Mouse (Mus musculus) right cerebral cortex, postnatal 10 days (tissue): ENCODE measurements around the gene Heatr1.
A peak's percentile ranks its signal among the peaks of the same experiment; 100 is the strongest.
"Not testable (repeated sequence)": the region's sequence is repeated elsewhere in the genome, so short reads cannot be mapped to it uniquely, and the experiment has no call there.

ENCODE experiments used
- DNase-seq, 2 experiments: peaks; one replicate each; pipeline ENCODE4 v3.0.0; 2021; ENCODE audit warnings: low spot score in 2 of 2

Heatr1 gene

DNA sequence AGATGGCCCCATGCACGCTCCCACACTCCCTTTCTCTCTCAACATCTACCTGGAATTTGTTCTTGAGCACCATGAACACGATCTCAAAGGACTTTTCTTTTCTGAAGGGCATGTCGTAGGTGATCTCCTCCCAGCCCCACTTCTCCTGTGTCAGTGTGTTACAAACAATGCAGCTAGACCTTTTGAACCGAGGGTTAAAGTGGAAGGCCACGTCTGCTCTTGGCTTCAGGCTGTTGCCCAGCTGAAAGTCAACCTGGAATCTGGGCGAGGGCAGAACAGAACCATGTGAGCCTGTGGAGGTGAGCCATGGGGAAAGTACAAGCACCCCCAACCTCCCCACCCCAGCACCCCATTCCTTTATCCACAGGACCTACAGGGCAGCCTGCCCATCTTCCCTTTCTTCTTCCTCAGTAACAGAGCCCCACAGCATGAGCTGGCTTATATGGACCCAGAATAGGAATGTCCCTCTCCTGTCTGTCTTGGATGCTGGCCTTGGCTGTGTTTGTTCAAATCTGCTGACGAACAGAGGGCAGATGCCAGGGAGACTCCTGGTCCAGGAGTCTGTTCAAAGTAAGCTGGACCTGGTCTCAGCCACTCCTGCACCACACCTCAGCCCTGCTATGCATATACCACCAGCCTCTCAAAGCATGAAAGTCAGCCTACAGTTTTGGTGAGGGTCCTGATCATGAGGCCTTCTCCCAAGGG lies 60.0 kb downstream of the Heatr1 start:
- DNase-seq: no peak

- DNase-seq: no peak
Measured at GRCm38 (mm10) chr13:12456711-12457110, 61.9 kb downstream of the Heatr1 start.

GRCm38 (mm10) chr13:12460443-12460842 lies 65.6 kb downstream of the Heatr1 start:
- DNase-seq: peak; percentile 66

DNA sequence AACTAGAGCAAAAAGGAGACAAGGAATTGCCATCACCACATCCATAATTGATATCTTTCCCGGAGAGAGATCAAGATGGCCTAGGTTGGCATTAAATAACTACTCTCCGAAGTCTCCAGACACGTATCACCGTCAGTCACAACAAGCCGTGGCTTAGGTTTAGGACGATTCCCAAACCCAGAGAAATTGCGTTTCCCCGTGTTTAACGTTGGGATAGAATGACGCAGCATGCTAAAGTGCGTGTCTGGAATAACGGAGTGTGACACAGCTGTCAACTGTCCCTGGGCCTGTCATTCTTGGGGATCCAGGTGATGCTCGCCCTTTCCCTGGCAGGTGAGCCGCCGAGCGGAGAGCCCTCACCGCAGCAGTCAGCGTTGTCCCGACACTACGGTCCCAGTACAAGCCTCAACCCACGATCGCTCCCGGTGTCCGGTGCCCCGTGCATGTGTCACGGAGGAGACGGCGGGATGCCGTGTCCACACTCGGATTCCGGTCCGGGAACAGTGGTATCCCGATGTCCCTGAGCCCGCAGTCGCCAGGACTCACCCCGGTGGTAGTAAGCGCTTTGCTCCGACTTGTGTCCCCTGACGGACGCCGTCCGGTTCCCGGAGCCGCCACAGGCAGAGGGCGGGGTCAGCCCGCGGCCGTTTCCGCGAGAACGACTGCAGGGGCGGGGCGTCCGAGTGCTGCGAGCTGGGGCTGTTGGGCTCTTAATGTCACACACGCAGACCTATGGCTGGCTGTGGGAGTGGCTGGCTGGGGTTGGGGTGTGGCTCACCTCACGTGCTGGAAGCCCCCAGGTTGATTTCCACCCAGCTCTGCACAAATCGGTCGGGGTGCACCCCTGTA lies 66.3 kb downstream of the Heatr1 start:
- DNase-seq: peak; percentile 91

DNA sequence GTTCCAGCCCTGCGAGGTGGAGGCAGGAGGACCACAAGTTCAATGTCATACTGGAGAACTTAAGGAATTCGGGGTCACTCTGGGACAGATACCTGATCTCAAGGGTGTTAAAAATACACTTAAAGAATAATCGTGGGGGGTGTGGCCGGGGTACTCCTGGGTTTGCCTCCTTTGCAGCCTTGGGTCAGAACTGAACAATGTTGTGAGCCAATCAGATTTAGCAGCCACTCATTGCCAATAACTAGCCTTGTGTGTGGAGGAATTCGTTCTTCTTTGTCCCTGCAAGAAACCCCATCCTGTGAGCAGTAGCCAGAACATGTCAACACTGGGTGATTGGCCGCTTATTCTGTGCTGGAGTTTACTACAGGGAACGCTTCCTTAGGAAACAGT lies 66.9 kb downstream of the Heatr1 start:
- no peak for DNase-seq

DNA sequence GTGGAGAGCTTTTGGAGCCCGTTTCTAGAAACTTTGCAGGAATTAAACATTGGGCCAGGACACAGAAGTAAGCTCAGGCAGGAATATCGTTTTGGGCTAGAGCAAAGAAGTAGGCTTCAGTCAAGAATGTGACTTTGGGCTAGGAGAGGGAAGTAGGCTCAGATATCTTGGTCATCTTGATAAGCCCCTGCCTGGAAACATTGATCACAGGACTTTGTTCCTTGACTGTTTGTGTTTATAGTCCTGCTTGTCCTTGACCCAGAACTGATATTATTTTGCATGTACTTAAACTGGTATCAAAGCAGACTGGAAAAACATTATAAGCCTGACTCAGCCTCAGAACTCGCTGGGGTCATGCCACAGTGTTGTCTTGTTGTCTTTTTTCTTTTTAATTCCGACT lies 67.8 kb downstream of the Heatr1 start:
- DNase-seq: no peak

- DNase-seq: not testable (repeated sequence)
Measured at GRCm38 (mm10) chr13:12464159-12464558, 69.3 kb downstream of the Heatr1 start.

GRCm38 (mm10) chr13:12464844-12465243 lies 70.0 kb downstream of the Heatr1 start, which contains the start of gene Lgals8:
Lgals8 (minus strand) TSS chr13:12464944.
- DNase-seq: no peak

- DNase-seq: no peak
Measured at GRCm38 (mm10) chr13:12468488-12468887, 73.7 kb downstream of the Heatr1 start.

GRCm38 (mm10) chr13:12473724-12474378 lies 79.0 kb downstream of the Heatr1 start:
- peak; percentile 69 to 85 for DNase-seq

DNA sequence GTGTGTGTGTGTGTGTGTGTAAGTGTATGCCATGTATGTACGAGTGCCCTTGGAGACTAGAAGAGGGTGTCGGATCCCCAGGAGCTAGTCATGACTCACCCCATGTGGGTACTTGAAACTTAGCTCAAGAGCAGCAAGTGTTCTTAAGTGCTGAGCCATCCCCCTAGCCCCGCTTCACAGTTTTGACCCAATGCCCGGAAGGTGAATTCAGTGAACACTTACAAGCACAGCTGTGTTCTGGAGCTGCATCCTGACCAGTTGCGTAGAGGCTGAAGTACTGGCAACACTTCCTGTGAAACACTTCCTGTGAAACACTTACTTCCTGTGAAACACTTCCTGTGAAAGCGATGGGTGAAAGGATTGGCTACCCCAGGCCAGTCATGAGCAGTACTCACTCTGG lies 80.4 kb downstream of the Heatr1 start:
- DNase-seq: no peak

- DNase-seq: no peak
Measured at GRCm38 (mm10) chr13:12476886-12477285, 82.1 kb downstream of the Heatr1 start.

GRCm38 (mm10) chr13:12478301-12478700 lies 83.5 kb downstream of the Heatr1 start:
- no peak for DNase-seq

GRCm38 (mm10) chr13:12479802-12480201 lies 85.0 kb downstream of the Heatr1 start:
- DNase-seq: no peak

DNA sequence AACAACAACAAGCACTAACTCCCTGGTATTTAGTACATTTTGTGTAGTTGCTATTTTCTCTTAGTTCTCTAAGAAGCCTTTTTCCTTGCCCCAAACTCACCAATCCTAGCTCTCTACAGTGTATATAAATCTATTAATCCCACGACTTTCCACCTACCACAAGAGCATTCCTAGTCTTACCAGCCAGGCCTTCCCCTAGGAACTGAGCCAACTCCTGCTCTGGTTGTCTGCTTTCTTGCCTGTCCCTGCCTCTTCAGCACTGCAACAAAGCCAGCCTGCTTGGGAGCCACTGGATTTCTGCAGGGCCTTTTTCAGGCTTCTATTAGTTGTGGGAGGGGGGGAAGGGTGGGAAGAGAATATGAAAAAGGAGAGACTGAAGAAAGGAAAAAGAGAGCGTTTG lies 90.4 kb downstream of the Heatr1 start:
- DNase-seq: no peak

DNA sequence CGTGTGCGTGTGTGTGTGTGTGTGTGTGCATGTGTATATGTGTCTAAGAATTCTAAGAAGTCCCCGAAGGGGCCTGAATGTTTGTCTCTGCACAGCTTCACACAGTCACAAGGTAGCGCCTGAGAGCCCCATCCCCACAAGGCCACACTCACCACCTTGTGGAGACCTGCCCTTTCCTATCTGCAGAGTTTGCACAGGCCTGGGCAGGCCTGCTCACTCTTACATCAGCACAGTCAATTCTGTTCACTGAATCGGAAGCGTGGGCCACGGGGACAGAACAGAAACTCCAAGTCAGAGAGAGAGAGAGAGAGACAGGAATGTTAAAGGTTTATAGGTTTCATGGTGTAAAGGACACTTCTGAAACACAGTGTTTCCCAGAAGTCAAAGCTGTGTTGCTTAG lies 90.8 kb downstream of the Heatr1 start:
- DNase-seq: no peak
